Mouse (Mus musculus): Measurements from ENCODE around the gene Cpsf4. TPM values are rescaled to one million over a fixed set of nuclear protein-coding genes. Genes with fewer than 3 reads are reported as not detected.
"Not testable (repeated sequence)": the region's sequence is repeated elsewhere in the genome, so short reads cannot be mapped to it uniquely, and the experiment has no call there.

Cpsf4 gene
- polyA plus RNA-seq, 1 experiment from 2014 or later = 27.7 TPM

- H3K4me1 ChIP-seq (replicated peaks; ENCODE audit: control insufficient read depth, insufficient read depth, low read length) = no peaks in the 10 kb centered on the region
- 92% methylated on average over 11 of the region's 11 CpGs for WGBS
- no peaks in the 10 kb centered on the region for H3K27me3 ChIP-seq (ENCODE audit: control insufficient read depth, insufficient read depth, low read length)
- H3K27ac ChIP-seq = no peak overlapping the region
- no peak for ATAC-seq (ENCODE audit: low FRiP score)
- no peak overlapping the region for H3K4me3 ChIP-seq (replicated peaks; ENCODE audit: low read length)
- H3K9me3 ChIP-seq (ENCODE audit: control insufficient read depth, low read length) = no peaks in the 10 kb centered on the region
- H3K9ac ChIP-seq = no peak overlapping the region
- no peak overlapping the region for H3K4me2 ChIP-seq (replicated peaks)
- peaks cover 89% of the 10 kb centered on the region for H3K36me3 ChIP-seq (replicated peaks; ENCODE audit: control insufficient read depth, insufficient read depth)
- DNase-seq (ENCODE audit: low spot score) = no peak
Measured at GRCm38 (mm10) chr5:145130191-145130590, 36.8 kb upstream of the Cpsf4 start.

GRCm38 (mm10) chr5:145130995-145131394 lies 36.0 kb upstream of the Cpsf4 start:
- ATAC-seq (ENCODE audit: low FRiP score) (no peak), DNase-seq (ENCODE audit: low spot score) (no peak)
- Histone ChIP-seq H3K4me3 (replicated peaks; ENCODE audit: low read length) (no peak overlapping the region), H3K27ac (no peak overlapping the region), H3K4me2 (replicated peaks) (no peak overlapping the region), H3K36me3 (replicated peaks; ENCODE audit: control insufficient read depth, insufficient read depth) (peaks cover 95% of the 10 kb centered on the region), H3K9me3 (ENCODE audit: control insufficient read depth, low read length) (no peaks in the 10 kb centered on the region), H3K27me3 (ENCODE audit: control insufficient read depth, insufficient read depth, low read length) (no peaks in the 10 kb centered on the region), H3K4me1 (replicated peaks; ENCODE audit: control insufficient read depth, insufficient read depth, low read length) (no peaks in the 10 kb centered on the region), H3K9ac (no peak overlapping the region)
- 96% methylated on average over 3 of the region's 3 CpGs for WGBS

- not testable (repeated sequence) for ATAC-seq (ENCODE audit: low FRiP score); H3K4me3 ChIP-seq (replicated peaks; ENCODE audit: low read length); H3K27me3 ChIP-seq (ENCODE audit: control insufficient read depth, insufficient read depth, low read length); H3K9me3 ChIP-seq (ENCODE audit: control insufficient read depth, low read length); H3K9ac ChIP-seq; DNase-seq (ENCODE audit: low spot score); H3K27ac ChIP-seq; H3K4me2 ChIP-seq (replicated peaks)
- peaks cover 90% of the 10 kb centered on the region for H3K36me3 ChIP-seq (replicated peaks; ENCODE audit: control insufficient read depth, insufficient read depth)
- peaks cover 10% of the 10 kb centered on the region for H3K4me1 ChIP-seq (replicated peaks; ENCODE audit: control insufficient read depth, insufficient read depth, low read length)
- WGBS = 92% methylated on average over 6 of the region's 6 CpGs
Measured at GRCm38 (mm10) chr5:145133275-145133674, 33.7 kb upstream of the Cpsf4 start.

- Histone ChIP-seq H3K4me2 (replicated peaks) (peak overlapping the region; percentile 83), H3K4me3 (replicated peaks; ENCODE audit: low read length) (peak overlapping the region; percentile 80), H3K36me3 (replicated peaks; ENCODE audit: control insufficient read depth, insufficient read depth) (peaks cover 62% of the 10 kb centered on the region), H3K27me3 (ENCODE audit: control insufficient read depth, insufficient read depth, low read length) (no peaks in the 10 kb centered on the region), H3K9me3 (ENCODE audit: control insufficient read depth, low read length) (no peaks in the 10 kb centered on the region), H3K27ac (no peak overlapping the region), H3K4me1 (replicated peaks; ENCODE audit: control insufficient read depth, insufficient read depth, low read length) (peaks cover 28% of the 10 kb centered on the region), H3K9ac (peak overlapping the region; percentile 84)
- no peak for ATAC-seq (ENCODE audit: low FRiP score)
- 15% methylated on average over 6 of the region's 6 CpGs for WGBS
- no peak for DNase-seq (ENCODE audit: low spot score)
Measured at GRCm38 (mm10) chr5:145138836-145139235, 28.2 kb upstream of the Cpsf4 start.

- H3K36me3 ChIP-seq (replicated peaks; ENCODE audit: control insufficient read depth, insufficient read depth) = peaks cover 62% of the 10 kb centered on the region
Measured at GRCm38 (mm10) chr5:145139571-145140519, 27.2 kb upstream of the Cpsf4 start, which contains the start of the genes Pdap1 and Bud31. Pdap1 (minus strand) TSS chr5:145140238. Bud31 (plus strand) TSS chr5:145140362.

GRCm38 (mm10) chr5:145140611-145141010 lies 26.4 kb upstream of the Cpsf4 start:
- no peak for ATAC-seq (ENCODE audit: low FRiP score)
- H3K4me2 ChIP-seq (replicated peaks) = peak overlapping the region; percentile 83
- H3K9ac ChIP-seq = peak overlapping the region; percentile 84
- 2% methylated on average over 18 of the region's 18 CpGs for WGBS
- H3K9me3 ChIP-seq (ENCODE audit: control insufficient read depth, low read length) = no peaks in the 10 kb centered on the region
- H3K36me3 ChIP-seq (replicated peaks; ENCODE audit: control insufficient read depth, insufficient read depth) = peaks cover 62% of the 10 kb centered on the region
- peak overlapping the region; percentile 94 for H3K27ac ChIP-seq
- H3K27me3 ChIP-seq (ENCODE audit: control insufficient read depth, insufficient read depth, low read length) = no peaks in the 10 kb centered on the region
- H3K4me1 ChIP-seq (replicated peaks; ENCODE audit: control insufficient read depth, insufficient read depth, low read length) = peaks cover 28% of the 10 kb centered on the region
- DNase-seq (ENCODE audit: low spot score) = no peak
- H3K4me3 ChIP-seq (replicated peaks; ENCODE audit: low read length) = peak overlapping the region; percentile 80

More at GRCm38 (mm10) chr5:145139571-145140519, 27.2 kb upstream of the Cpsf4 start, which contains the start of the genes Pdap1 and Bud31:
- Histone ChIP-seq H3K4me2 (replicated peaks) (peak within 1 kb of the TSS; percentile 83), H3K9me3 (ENCODE audit: control insufficient read depth, low read length) (no peaks in the 10 kb centered on the region), H3K9ac (peak within 1 kb of the TSS; percentile 84), H3K4me3 (replicated peaks; ENCODE audit: low read length) (peak within 1 kb of the TSS; percentile 80), H3K27ac (peak within 1 kb of the TSS; percentile 94), H3K27me3 (ENCODE audit: control insufficient read depth, insufficient read depth, low read length) (no peaks in the 10 kb centered on the region), H3K4me1 (replicated peaks; ENCODE audit: control insufficient read depth, insufficient read depth, low read length) (peaks cover 28% of the 10 kb centered on the region)
- ATAC-seq (ENCODE audit: low FRiP score) = peak; percentile 93
- under 1% methylated on average over 84 of the region's 84 CpGs for WGBS
- DNase-seq (ENCODE audit: low spot score) = peak; percentile 96

GRCm38 (mm10) chr5:145147748-145148147 lies 19.3 kb upstream of the Cpsf4 start:
- Histone ChIP-seq H3K4me1 (replicated peaks; ENCODE audit: control insufficient read depth, insufficient read depth, low read length) (no peaks in the 10 kb centered on the region), H3K4me3 (replicated peaks; ENCODE audit: low read length) (no peak overlapping the region), H3K27me3 (ENCODE audit: control insufficient read depth, insufficient read depth, low read length) (no peaks in the 10 kb centered on the region), H3K36me3 (replicated peaks; ENCODE audit: control insufficient read depth, insufficient read depth) (peaks cover 100% of the 10 kb centered on the region), H3K4me2 (replicated peaks) (no peak overlapping the region), H3K9ac (no peak overlapping the region), H3K27ac (no peak overlapping the region), H3K9me3 (ENCODE audit: control insufficient read depth, low read length) (no peaks in the 10 kb centered on the region)
- ATAC-seq (ENCODE audit: low FRiP score) (no peak), DNase-seq (ENCODE audit: low spot score) (no peak)
- WGBS = 92% methylated on average over 5 of the region's 5 CpGs

GRCm38 (mm10) chr5:145149294-145149693 lies 17.7 kb upstream of the Cpsf4 start:
- WGBS = 90% methylated on average over 6 of the region's 6 CpGs
- Histone ChIP-seq H3K4me1 (replicated peaks; ENCODE audit: control insufficient read depth, insufficient read depth, low read length) (no peaks in the 10 kb centered on the region), H3K27me3 (ENCODE audit: control insufficient read depth, insufficient read depth, low read length) (no peaks in the 10 kb centered on the region), H3K27ac (no peak overlapping the region), H3K9ac (no peak overlapping the region), H3K36me3 (replicated peaks; ENCODE audit: control insufficient read depth, insufficient read depth) (peaks cover 100% of the 10 kb centered on the region), H3K9me3 (ENCODE audit: control insufficient read depth, low read length) (no peaks in the 10 kb centered on the region), H3K4me3 (replicated peaks; ENCODE audit: low read length) (no peak overlapping the region), H3K4me2 (replicated peaks) (no peak overlapping the region)
- ATAC-seq (ENCODE audit: low FRiP score) (no peak), DNase-seq (ENCODE audit: low spot score) (no peak)

GRCm38 (mm10) chr5:145152690-145153089 lies 14.3 kb upstream of the Cpsf4 start:
- Histone ChIP-seq H3K9me3 (ENCODE audit: control insufficient read depth, low read length) (no peaks in the 10 kb centered on the region), H3K9ac (no peak overlapping the region), H3K4me1 (replicated peaks; ENCODE audit: control insufficient read depth, insufficient read depth, low read length) (no peaks in the 10 kb centered on the region), H3K4me2 (replicated peaks) (no peak overlapping the region), H3K4me3 (replicated peaks; ENCODE audit: low read length) (no peak overlapping the region), H3K27ac (no peak overlapping the region), H3K36me3 (replicated peaks; ENCODE audit: control insufficient read depth, insufficient read depth) (peaks cover 95% of the 10 kb centered on the region), H3K27me3 (ENCODE audit: control insufficient read depth, insufficient read depth, low read length) (no peaks in the 10 kb centered on the region)
- ATAC-seq (ENCODE audit: low FRiP score) = no peak
- WGBS = 97% methylated on average over 5 of the region's 5 CpGs
- no peak for DNase-seq (ENCODE audit: low spot score)
